Mouse (Mus musculus) right cerebral cortex, postnatal 14 days (tissue): Measurements from ENCODE around the gene Zfp575.
A peak's percentile ranks its signal among the peaks of the same experiment; 100 is the strongest.
"Not testable (repeated sequence)": the region's sequence is repeated elsewhere in the genome, so short reads cannot be mapped to it uniquely, and the experiment has no call there.

Experiments
- DNase-seq: peaks from one replicate; pipeline ENCODE4 v3.0.0; 2022

The Zfp575 gene

GRCm38 (mm10) chr7:24587330-24588105, at the start of gene Zfp575, which contains the start of gene Ethe1:
TSS of gene Zfp575 (minus strand) at chr7:24587641.
TSS of gene Ethe1 (plus strand) at chr7:24587543.
- DNase-seq: peak; percentile 88

GRCm38 (mm10) chr7:24637046-24637445, 49.6 kb upstream of the Zfp575 start:
- DNase-seq: no peak

DNA sequence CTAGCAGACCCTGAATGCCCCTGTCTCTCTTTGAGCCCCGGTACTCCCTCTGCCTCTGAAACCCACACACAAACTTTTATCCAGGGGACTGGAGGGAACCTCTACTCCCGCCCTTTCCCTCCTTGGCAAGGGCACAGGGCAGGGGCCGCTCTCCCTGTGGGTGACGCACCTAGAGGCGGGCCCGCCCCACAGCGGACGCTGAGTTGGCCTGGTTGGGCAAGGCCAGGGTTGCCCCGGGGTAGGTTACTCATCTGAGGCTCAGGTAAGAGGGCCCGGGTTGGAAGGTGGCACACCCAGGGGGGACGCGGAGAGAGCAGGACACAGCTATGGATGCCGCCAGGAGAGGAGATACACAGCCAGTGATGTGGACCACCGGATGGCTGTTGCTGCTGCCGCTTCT, 48.8 kb upstream of the Zfp575 start, which contains the start of gene Lypd3:
Lypd3 (plus strand) TSS at position 287 of the 400 bp plus-strand sequence.
- DNase-seq: no peak

DNA sequence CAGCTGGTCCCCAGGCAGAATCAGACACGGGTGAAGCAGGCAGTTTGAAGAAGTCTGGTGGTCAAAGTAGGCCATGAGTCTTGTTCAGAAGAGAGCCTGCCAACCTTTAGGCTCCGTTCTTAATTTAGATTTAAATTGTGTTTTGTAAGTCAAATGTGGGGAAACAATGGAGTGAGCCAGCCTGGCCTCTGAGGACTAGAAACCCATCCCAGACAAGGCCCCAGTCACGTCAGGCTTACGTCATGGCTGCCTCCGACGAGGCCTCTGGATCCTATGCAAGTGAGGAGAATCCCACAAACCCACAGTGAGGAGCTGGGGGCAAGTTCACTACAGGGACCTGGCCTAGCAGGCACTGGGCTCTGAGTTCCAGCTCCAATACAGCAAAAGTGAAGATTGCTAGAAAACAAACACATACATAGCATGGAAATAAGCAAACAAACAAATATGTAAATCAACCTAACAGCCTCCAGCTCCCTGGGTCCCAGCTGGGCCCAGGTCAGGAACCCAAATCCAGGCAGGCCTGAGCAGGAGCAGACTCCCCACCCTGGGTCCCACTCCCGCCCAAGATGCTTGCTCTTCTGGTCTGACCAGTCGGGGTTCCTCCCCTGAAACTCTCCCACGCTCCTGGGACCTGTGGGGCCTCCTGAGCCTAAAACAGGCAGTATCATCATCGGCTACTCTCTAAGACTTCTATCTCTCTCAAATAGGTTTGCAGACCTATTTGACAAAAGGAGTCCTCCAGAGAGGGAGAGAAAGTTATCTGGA, 42.9 kb upstream of the Zfp575 start:
- DNase-seq: no peak

- DNase-seq: no peak
Observed at GRCm38 (mm10) chr7:24629672-24630071, 42.2 kb upstream of the Zfp575 start.

DNA sequence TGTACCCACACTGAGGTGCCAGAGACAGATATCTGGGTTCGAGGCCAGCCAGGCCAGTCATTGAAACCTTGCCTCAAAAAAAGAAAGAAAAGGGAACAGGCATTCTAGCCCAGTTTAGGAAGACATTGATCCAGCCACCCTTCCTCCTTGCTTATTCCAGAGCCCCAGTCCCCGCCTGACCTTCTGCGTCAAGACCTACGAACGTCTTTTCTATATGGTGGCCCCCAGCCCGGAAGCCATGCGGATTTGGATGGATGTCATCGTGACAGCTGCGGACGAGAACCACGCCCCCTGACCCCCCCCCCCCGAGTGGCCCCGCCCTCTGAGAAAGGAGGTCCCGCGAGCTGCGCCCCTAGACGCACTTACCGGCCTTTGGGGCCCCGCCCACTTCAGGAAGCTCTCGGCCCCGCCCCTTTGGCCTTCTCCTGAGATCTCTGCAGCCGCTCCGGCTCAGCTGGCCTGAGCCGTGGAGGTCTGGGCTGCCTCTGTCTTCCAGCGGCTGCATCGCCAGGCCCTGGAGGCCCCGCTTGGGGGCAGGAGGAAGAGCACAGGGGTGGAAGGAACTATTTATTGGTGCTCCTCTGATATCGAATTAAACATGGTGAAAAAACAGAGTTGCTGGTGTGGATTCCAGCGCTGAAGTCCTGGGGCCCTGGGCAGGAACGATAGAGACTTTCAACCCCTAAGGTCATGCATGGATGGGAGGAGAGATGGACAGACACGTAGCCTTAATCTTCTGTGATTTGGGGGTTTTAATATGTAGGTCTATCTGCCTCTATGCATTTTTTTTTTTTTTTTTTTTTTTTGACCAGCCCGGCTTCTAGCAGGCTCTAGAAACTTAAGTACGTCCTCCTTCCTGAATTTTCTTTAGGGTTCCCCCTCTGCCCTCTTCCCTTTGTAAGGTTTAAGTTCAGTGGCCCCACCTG, 41.5 kb upstream of the Zfp575 start:
- peak; percentile 38 for DNase-seq

DNA sequence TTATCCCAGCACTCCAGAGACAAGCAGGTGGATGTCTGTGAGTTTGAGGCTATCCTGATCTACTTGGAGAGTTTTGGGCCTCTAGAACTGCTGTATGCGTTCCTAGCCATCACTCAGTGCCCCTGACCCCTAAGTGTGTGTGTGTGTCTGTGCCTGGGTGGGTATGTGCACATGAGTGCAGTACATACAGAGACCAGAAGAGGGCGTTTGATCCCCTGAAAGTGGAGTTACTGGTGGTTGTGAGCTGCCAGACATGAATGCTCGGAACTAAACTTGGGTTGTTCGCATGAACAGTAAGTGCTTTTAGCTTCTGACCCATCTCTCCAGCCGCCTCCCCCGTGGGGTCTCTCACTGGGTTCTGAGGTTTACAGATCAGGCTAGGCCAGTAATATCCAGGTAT, 35.5 kb upstream of the Zfp575 start:
- no peak for DNase-seq

GRCm38 (mm10) chr7:24621193-24621592, 33.8 kb upstream of the Zfp575 start:
- no peak for DNase-seq

- no peak for DNase-seq
Observed at GRCm38 (mm10) chr7:24619671-24620397, 32.4 kb upstream of the Zfp575 start.

DNA sequence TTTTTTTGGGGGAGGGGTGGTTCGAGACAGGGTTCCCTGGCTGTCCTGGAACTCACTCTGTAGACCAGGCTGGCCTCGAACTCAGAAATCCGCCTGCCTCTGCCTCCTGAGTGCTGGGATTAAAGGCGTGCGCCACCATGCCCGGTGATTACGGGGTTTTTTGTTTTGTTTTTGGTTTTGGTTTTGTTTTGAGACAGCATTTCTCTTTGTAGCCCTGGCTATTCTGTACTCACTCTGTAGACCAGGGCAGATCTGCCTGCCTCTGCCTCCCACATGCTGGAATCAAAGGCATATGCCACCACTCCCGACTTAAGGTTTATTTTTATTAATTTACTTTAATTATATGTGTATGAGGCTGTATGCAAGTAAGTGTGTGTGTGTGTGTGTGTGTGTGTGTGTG, 30.9 kb upstream of the Zfp575 start:
- DNase-seq: not testable (repeated sequence)

GRCm38 (mm10) chr7:24617763-24618162, 30.3 kb upstream of the Zfp575 start:
- DNase-seq: no peak

DNA sequence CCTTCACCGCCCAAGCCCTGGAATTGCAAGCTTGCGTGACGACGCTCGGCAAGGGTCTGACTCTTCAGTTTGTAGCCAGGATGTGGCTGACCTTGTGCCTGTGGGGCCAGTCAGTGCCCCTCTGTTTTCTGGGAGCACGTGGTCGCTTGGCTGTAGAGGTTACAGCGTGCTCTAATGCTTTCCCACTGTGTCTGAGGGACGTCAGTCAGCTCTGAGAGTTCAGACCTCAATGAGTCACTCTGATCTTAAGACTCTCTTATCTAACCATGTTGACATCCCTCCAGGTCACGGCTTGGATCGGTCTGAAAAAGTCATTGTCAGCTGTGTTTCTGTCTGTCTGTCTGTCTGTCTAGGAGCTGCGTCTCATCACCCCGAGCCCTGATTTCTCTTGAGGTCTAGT, 27.4 kb upstream of the Zfp575 start:
- no peak for DNase-seq

DNA sequence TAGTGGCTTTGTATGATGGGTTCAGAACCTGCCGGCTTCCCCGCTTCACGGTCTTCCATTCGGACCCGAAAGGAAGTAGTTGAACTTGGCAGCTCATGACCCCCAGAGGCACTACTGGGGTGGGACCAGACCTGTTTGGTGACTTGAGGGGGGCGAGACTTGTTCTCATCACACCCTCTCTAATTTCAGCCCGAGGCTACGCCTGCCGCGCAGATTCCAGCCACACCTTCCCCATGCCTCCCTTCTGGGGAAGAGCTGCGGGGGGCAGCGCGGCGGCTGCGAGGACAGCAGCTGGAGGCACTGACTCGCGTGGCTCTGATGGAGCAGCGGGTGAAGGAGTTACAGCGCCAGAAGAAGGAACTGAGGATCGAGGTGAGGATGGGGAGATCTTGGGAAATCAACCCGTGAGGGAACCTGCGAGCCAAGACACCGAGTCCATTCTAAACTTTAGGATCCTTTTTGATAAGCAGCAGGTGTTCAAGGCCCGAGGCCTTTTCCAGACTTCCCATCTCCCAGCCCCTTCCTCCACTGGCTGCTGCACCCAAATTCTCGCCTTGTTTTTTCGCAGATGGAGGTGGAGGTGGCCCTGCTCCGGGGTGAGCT, 25.0 kb upstream of the Zfp575 start:
- DNase-seq: no peak

GRCm38 (mm10) chr7:24611709-24612108, 24.3 kb upstream of the Zfp575 start:
- DNase-seq: no peak

DNA sequence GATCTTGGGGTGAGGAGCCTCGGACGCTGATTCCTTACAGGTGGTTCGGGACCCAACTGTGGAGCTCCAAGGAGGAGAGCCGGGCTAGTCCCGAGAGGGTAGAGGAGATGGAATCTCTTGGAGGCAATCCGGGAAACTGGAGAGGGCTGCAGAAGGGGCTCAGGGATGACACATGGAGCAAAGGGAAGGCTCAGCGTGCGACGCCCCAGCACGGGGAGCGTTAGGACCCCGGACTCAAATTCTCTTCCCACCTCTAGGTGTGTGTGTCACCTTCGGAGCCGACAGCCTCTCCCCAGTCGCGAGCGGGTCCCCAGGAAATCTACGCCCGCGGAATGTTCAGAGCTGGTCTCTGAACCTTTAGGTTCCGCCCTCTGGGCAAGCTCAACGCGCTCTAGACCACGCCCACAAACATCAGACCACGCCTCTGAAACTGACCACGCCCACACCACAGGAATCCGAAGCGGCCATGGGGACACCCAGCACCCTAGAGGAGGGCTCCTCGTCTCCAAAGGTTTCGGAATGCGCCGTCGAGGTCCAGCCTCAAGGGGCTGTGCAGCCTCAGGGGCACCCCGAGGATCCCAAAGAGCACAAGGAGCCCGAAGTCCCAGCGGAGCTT, 23.5 kb upstream of the Zfp575 start:
- peak; percentile 38 for DNase-seq

DNA sequence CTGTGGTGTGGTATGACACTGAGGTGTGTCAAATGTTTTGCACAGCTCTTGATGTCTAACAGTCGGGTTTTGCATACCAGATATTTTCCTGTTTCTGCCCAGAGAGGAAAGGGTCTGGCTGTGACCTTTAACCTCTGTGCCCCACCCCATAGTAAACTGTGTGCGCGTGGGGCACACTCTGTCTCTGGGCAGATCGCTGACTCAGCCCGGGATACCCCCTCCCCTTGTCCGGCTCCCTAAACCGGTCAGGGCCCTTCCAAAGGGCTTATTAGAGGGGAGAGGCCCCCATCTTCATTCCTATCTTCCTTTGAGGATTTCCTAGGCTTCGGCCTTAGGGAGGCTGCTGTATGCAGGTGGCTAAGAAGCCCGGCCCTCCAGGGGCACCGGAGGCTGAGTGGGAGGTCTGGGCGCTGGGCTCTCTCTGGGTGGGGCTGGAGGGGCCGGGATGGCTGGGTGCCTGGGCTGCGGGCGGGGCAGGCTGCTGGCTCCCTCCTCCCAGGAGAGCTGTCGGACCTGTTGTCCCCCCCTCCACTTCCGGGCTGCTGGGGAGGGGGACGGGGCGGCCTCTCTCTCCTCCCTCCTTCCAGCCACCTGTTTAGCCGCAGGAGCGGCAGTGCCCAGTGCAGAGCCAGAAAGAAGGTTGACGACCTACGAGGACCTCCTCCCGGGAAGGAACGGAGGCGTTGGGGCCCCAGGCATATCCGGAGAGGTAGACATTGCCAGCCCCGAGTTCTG, 22.9 kb upstream of the Zfp575 start, which contains the start of gene Phldb3:
Phldb3 (plus strand) TSS at position 620 of the 735 bp plus-strand sequence.
- no peak for DNase-seq

GRCm38 (mm10) chr7:24608561-24608960, 21.1 kb upstream of the Zfp575 start:
- DNase-seq: no peak

DNA sequence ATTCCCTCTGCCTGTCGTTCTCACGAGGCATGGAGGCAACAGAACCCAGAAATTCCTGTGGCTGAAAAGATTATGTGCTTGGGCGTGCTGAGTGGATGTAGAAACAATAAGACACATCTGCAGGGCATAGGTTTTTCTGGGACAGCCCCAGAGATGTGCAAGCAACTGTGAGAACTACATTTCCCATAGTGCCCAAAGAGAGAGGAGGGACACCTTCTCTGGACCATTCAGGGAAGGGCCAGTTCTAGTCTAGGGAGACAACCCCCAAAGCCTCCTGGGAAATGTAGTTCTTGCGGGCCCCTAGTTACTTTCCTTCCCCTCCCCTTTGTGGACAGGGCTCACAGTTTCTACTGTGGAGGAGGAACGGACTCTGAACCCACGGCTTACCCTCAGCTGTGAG, 20.6 kb upstream of the Zfp575 start:
- no peak for DNase-seq

DNA sequence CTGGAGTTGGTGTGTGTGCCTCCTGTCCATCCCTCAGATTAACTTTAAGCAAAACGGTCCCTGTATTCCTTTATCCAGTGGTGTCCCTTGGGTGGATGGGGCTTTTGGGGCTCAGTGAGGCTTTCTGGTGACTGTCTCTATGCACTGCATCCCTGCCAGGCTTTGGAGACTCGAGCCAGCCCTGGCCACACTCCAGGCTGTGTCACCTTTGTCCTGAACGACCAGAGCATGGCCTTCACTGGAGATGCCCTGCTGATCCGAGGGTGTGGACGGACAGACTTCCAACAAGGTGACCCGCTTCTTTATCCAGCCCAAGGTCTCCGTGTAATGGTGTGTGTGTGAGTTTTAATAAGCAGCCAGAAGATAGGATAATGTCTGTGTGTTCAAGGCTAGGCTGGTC, 18.6 kb upstream of the Zfp575 start:
- no peak for DNase-seq

- DNase-seq: no peak
Observed at GRCm38 (mm10) chr7:24605561-24605960, 18.1 kb upstream of the Zfp575 start.
